Mouse (Mus musculus) ovary, postnatal 10 days (tissue): ENCODE results near the gene Hs3st6.

Experiments used
- DNase-seq: peaks from one replicate; pipeline ENCODE4 v3.0.0; 2022; ENCODE audit warnings: low spot score

Gene Hs3st6

GRCm38 (mm10) chr17:24766266-24766875 is 13.6 kb downstream of the Hs3st6 start:
- no peak for DNase-seq

- no peak for DNase-seq
These were observed 16.4 kb downstream of the Hs3st6 start for GRCm38 (mm10) chr17:24769146-24769545.

- DNase-seq = no peak
These were observed 20.5 kb downstream of the Hs3st6 start for GRCm38 (mm10) chr17:24773241-24773640.

- no peak for DNase-seq
These were observed 22.4 kb downstream of the Hs3st6 start for GRCm38 (mm10) chr17:24775173-24775572.

GRCm38 (mm10) chr17:24777073-24777472 is 24.3 kb downstream of the Hs3st6 start:
- DNase-seq = no peak

- no peak for DNase-seq
These were observed 28.0 kb downstream of the Hs3st6 start for GRCm38 (mm10) chr17:24780821-24781220.

GRCm38 (mm10) chr17:24792190-24792589 is 39.4 kb downstream of the Hs3st6 start:
- no peak for DNase-seq

- no peak for DNase-seq
These were observed 42.0 kb downstream of the Hs3st6 start for GRCm38 (mm10) chr17:24794791-24795190.

- no peak for DNase-seq
These were observed 44.2 kb downstream of the Hs3st6 start for GRCm38 (mm10) chr17:24796969-24797368.

GRCm38 (mm10) chr17:24798229-24798628 is 45.4 kb downstream of the Hs3st6 start:
- no peak for DNase-seq

- DNase-seq = no peak
These were observed 46.7 kb downstream of the Hs3st6 start for GRCm38 (mm10) chr17:24799476-24799875.

GRCm38 (mm10) chr17:24800524-24800923 is 47.7 kb downstream of the Hs3st6 start:
- DNase-seq = no peak

GRCm38 (mm10) chr17:24803952-24804951 is 51.5 kb downstream of the Hs3st6 start, which contains the start of gene Meiob:
Gene Meiob (plus strand): TSS chr17:24804289.
- DNase-seq = peak; percentile 17
